Mouse (Mus musculus) ES-CJ7 (cell line): ENCODE measurements around the gene 2310003L06Rik.

Experiments
- DNase-seq: peaks from one replicate; pipeline ENCODE4 v3.0.0; 2011; ENCODE audit warnings: low read depth, low spot score

The 2310003L06Rik gene

DNA sequence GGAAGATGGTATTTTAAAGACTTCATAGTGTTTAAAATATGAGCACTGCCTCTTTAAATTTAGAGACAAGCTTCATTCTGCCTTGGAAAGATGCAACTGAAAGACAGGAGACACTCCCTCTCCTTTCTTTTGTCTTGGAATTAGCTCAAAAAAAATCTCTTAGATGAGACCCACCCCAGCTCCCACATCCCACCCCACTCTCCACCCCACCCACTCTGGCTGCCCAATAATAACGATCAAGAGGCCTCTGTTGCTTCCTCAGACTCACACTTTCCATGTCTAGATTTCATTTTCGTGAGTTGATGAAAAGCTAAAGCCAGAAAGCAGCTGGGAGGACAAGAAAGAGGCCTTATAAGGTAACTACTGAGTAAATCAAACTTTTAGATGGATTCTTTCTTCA is at the start of gene 2310003L06Rik, which contains the start of gene Gm28434:
2310003L06Rik (plus strand) TSS at position 259 of the 400 bp plus-strand sequence.
Gm28434 (plus strand) TSS at position 317 of the 400 bp plus-strand sequence.
- peak; percentile 57 for DNase-seq

DNA sequence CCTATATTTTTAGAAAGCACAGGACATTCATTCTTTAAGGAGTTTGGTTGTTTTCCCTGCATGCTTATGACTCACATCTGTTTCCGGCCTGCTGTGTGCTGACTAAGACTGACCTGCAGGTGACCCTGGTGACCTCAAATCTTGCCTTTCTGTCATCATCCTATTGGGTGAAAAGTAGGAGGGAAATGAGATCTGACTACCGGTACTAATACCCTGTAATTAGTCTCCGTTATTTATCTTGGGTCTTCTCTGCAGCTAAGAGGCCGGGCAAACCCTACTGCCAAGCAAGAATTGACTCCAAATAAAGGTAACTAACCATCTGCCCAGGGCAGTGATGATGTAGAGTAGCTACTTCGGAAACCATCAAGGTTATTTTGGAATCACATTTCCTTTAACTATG is 43.9 kb upstream of the 2310003L06Rik start, which contains the start of gene Csn3:
Csn3 (plus strand) TSS at position 208 of the 400 bp plus-strand sequence.
- DNase-seq = peak; percentile 7

DNA sequence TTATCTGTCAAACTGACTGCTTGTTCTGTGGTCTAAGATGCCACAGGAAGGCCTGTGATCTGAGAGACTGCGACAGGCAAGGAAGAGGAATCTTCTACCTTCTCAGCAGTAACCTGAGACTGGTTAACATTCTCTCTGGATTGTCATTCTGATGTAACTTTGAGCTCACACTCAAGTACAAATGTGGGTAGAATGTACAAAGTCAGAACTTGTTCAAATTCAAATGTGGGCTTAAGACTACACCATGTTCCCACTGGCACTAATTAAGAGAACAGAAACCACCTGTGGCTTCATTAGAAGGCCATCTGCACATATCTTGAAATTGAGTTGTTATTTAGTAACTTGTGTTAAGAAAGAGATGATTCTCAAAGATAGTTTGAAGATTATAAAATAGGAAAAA is 37.7 kb upstream of the 2310003L06Rik start:
- peak; percentile 63 for DNase-seq

DNA sequence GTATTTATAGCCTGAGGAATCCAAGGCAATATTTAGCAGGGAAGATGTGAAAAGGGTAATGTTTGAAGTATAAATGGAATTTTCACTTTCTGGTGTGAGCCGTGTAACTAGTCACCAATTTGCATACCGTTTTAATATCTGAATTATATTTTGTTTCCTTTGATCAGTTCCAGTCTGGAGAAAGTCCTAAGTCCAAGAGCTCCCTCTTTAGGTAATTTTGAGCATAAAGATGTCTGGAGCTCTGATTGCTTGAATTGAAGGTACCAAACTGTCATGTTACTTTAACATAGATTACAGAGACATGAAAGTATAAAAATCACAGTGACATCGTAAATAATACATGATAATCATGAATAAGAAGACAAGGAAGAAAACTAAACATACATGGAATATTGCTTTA is 28.5 kb upstream of the 2310003L06Rik start:
- no peak for DNase-seq

DNA sequence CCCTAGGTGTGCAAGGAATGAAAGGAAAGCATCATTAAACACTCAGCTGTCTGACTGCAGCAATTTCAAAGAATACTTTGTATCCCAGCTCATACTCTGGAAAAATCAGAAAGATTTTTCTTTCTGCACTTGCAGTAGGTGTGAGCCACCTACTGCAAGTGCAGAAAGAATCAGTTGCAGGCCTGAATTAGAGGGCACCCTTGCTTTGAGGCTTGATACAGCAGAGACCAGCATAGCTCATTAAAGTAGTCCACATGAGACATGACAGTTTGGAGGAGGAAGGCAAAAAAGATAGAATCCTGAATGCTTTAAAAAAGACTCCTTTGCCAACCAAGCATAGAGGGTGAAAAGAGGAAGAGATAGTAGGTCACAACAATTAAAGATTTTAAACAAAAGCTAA is 26.7 kb upstream of the 2310003L06Rik start:
- DNase-seq = no peak

DNA sequence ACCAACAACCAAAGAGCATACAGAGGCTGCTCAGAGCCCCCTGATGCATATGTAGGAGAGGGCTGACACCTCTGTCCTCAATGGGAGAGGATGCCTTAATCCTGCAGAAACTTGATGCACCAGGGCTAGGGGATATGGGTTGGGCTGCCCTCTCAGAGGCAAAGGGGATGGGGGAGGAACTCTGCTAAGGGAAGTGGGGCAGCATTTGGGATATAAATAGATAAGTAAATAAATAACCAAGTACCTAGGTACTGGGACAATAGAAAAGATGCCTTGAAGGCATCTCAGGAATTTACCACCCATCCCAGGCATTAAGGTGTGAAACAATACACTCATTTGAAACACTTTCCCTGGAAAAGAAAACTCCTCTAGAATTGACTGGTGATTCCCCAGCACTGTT is 17.4 kb upstream of the 2310003L06Rik start:
- DNase-seq = peak; percentile 58

DNA sequence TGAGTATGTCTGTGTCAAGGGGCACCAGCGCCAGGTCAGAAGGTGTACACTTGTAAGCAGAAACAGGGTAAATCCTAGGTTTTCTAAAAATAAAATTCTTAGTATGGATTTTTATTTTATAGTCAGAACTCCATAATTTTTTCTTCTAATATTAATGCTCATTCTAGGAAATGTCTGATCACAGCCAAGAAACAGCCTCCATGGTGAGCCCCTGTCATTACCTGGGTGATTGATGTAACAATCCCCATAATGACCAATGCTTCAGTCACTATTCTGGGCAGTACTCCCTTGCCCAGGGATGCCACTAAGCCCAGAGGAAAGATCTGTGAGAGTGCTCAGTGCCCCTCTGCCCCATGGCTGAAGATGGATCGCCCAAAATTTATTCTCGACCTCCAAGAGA is 9.9 kb downstream of the 2310003L06Rik start, which contains the start of gene Cabs1:
Cabs1 (plus strand) TSS at position 301 of the 400 bp plus-strand sequence.
- no peak for DNase-seq

DNA sequence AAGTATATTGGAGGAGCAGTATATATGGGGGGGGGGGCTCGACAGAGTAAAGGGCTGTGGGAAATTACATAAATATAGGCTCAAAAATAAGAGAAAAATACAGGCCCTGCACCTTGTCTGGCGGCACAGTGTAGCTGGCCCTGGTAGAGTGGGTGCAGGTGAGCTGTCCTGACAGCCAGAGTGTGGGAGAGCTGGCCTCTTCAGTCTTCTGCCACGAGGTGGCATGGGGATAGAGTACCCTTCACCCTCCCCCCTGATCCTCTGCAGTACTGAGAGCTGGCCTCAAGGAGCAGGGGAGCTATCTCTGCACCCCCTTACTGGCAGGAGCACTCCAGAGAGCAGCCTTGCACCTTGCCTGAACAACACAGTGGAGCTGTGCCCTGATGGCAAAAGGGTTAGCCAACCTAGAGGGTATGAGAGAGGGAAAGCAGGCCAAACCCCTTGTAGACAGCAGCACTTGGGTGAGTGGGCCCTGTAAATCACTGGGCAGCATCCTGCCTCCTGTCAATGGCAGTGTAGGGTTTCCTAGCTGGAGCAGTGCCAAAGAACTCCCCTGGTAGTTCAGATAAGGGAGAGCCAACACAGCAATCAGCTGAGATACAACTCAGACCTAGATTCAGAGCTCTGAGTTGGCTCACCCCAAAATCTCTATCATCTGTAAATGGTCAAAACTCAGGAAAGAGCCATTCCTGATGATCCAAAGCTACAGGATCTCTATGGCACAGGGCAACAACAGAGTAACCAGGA is 13.4 kb downstream of the 2310003L06Rik start:
- no peak for DNase-seq

DNA sequence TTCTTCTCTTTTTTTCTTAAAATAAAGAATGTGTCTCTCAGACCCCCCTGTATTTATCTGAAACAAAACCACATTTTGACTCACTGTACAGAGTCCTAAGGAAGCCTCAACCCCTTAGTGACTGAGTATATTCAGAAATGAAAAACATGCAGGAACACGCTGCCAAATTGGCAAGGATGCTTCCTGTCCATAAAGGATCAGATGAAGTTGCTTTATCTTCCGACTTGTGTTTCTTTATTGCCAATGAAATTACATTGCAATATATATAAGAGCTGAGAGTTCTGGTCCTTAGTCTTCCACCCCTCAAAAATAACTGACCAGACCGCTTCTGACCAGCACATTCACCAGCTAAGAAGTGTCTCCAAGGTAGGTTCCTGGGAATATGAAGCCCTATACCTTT is 33.0 kb downstream of the 2310003L06Rik start, which contains the start of gene Smr3a:
Smr3a (plus strand) TSS at position 301 of the 400 bp plus-strand sequence.
- no peak for DNase-seq

DNA sequence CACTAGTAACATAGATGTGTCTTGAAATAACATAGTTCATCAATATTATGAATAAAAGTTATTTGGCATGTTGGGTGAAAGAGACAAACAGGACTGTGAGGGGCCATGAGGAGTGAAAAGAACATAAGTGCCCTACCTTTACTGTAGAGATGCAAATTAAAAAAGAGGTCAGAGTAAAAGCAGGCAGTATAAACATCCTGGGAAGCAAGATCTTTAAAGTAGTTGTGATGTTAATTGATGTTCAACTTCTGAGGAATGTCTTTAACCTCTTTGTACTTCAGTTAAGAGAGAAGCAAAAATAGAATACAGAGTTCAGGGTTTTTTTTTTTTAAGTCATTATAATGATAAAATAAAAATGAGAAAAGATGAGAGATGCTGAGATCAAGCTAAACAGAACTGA is 36.0 kb downstream of the 2310003L06Rik start:
- peak; percentile 51 for DNase-seq
